Mouse (Mus musculus) lung, postnatal 36 days (tissue): Measurements from ENCODE around the gene Pde6d.

Source experiments
- DNase-seq: peaks from one replicate; pipeline ENCODE4 v3.0.0; 2022; ENCODE audit warnings: mixed read lengths

Gene Pde6d

DNA sequence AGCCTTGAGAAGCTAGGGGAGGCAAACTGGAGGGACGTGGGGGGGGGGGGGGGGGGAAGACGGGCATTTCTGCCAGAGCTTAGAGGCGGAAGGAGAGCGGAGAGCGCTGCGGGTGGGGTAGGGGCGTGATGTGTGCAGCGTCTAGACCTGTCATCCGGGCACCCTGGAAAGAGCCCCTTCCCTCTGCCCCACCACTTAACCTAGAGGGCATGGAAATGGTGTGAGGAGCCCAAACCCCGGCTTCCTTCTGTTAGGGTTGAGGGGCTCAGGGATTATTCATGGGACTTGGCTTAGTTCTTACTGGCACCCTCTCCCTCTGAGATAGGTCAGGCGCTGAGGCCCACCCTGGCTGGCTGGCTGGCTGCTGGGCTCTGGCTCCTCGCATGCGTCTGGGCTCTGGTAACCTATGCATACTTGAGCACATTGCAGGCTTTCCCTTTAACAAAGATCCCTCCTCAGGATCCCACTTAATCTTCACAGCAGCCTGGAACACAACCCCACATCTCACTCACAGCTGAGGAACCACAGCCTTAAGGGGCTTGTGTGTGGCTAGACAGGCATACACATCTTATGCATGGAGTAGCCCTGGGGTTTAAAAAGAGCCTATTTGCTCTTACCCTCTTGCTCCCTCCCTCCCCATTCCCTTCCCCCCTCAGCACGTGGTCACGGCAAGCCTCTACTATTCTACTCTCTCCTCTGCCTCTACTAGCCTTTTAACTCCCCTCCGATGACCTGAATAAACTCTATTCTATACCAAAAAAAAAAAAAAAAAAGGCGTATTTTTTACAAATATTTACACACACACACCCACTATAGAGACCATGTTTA is 80.0 kb downstream of the Pde6d start:
- no peak for DNase-seq

DNA sequence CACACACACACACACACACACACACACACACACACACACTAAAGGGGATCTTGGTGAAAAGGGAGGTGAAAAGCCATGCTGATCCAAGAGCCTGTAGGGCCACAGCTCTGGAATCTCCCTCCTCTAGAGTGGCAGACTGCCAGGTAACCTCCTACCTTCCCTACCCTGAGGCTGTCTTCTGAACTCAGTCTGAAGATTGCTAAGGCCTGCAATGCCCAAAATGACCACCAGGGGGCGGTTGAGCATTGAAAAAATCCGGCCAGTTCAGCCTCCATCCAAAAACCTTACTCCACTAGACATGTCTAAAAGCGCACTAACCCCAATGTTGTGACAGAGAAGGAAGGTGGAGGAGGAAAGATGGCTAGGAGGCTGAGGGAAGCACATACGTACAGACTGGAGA is 80.9 kb downstream of the Pde6d start:
- DNase-seq, result peak; percentile 96

DNA sequence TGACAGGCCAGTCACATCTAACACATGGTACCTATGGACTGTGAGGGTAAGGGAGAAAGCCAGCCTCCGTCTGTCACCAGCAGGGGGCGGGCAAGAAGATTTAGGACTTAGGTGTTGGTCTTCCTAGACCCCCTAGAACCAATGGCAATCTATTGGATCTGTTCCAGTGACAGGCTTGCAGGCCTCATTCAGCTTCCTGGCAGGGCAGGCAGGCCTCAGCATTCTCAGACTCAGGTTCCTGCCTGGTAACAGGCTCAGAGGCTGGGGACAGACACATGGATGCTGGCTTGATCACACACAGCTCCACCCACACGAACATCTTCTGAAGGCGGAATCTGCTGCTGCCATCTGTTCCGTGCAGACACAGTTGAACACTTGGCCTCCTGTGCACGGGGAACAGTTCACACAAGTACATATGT is 81.3 kb downstream of the Pde6d start:
- peak; percentile 81 for DNase-seq

DNA sequence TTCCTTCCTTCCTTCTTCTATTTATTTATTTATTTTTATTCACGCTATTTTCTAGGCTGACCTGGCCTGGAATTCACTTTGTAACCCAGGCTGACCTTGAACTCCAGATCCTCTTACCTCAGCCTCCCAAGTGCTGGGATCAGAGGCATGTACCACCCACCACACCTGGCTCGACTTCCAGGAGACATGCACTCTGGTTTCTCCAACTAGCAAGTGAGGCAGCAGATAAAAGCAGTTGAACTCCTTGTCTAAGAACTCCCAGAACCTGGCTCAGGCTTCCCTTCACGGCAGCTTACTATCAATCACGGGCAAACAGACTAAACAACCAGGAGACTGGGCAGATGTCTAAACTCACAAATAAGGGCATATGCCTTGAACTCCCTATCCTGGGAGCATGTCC is 81.7 kb downstream of the Pde6d start:
- no peak for DNase-seq

DNA sequence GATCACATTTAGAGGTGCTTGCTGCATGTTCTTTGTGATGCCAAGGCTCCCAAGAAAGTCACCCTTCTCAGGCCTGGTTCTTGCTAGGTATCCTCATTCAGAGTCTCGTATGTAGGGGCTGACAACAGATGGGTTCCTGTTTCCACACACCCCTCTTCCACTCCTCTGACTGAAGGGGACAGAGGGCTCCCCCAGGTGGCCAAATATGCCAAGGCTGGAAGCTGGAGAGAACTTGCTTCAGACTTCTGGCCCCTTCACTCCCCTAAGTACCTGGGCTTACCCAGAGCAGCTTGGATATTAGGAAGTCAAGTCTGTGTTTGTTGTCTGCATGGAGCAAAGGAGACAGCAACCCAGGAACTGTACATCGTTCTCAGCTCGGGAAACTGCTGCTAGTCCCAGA is 82.5 kb downstream of the Pde6d start:
- peak; percentile 90 for DNase-seq

DNA sequence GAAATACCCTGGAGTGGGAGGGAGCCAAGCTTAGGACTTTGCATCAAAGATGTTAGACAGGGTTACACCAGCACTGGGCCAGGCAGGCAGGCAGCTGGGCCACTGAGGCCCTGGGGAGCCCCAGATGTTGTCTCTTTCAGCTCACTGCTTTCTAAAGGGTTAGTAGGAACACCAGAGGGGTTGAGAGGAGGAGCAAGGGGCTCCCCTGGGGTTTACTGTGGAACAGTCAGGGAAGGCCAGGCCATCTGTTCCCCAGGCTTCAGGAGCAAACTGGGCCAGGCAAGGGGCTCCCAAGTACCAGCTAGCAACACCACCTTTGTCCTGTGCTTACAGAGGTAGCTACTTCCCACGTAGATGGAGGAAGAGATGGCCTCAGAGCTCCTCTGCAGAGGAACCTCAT is 83.8 kb downstream of the Pde6d start:
- DNase-seq, result no peak

DNA sequence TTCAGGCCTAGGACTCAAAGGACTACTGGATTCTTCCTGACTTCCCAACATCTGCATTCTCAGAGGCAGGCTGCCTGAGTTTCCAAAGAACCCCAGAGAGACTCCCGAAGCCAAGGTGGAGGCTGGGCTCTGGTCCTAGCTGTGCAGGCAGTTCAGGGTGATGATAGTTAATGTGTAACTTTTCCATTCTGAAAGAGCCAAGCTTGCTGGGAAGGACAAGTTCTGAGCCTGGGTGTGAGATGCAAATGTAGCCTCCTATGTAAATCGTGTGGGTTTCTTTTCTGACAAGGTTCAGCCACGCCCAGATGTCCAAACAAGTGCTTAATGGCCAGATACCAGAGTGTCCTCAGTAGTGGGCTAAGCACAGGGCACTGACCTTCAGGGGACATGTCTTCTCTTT is 84.4 kb downstream of the Pde6d start:
- DNase-seq, result peak; percentile 51

DNA sequence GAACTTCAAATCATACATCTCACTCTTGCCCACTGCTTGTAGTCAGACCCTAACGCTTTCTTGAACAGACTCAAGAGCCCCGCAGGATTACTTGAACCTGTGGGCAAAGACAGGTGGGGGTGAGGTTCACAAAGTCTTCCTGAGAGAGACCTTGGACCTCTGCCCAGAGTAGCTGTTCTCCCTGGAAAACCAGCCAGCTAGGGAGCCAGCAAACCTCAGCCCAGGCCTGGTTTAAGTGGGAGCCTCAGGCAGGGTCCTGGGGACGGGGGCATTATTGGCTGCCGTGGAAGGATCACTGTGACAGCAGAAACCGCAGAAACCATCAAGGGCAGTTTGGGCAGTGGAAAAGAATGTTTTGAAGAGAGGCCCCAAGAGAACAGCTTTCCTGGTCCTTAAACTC is 85.1 kb downstream of the Pde6d start:
- DNase-seq, result peak; percentile 28

DNA sequence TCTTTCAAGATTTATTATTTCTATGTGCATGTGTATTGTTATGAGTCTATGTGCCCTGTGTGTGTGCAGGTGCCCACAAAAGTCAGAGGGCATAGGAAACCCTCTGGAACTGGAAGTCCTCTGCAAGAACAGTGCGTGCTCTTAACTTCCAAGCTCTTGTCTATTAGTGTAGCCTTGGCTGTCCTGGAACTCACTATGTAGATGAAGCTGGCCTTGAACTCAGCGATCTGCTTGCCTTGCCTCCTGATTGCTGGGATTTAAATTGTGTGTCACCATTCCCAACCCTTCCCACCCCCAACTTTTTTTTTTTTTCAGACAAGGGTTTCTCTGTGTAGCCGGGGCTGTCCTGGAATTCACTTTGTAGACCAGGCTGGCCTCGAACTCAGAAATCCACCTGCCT is 86.1 kb downstream of the Pde6d start:
- no peak for DNase-seq

DNA sequence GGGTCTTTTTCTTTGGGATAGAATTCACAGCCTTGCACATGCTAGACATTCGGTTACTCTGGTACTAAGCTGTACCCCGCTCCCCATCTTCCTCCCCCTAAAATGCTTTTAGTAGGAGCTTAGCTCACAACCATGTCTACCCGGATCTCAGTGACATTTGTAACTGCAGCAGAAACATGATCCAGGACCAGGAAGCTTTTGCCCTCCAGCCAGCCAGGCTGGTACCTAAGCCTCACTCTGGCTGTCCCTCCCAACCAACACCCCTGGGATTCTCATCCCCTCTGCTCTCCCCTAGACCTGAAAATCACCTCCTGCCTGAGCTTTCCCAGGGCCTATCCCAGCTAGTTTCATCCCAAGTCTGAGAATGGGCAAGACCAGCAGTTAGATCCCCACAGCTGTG is 88.6 kb downstream of the Pde6d start:
- no peak for DNase-seq
